Mouse (Mus musculus) limb, embryonic 13.5 days (tissue): ENCODE results near the gene Cdpf1. TPM values are rescaled to one million over a fixed set of nuclear protein-coding genes. Genes with fewer than 3 reads are reported as not detected.

Experiments used
- ATAC-seq: fragments of 200-750 bp; cut with Nextera tagmentation; 2 replicates; pipeline ENCODE4 v1.8.0; 2017; ENCODE audit warnings: low read depth, moderate number of reproducible peaks, moderate TSS enrichment; ENCODE audit not compliant: low FRiP score
- H3K27ac ChIP-seq: fragments of 300-500 bp; sonication (generic); 2 replicates; pipeline ENCODE4 v1.5.1; 2015; ENCODE audit warnings: inconsistent platforms, mild to moderate bottlenecking, moderate library complexity
- H3K27me3 ChIP-seq: fragments of 300-500 bp; sonication (generic); 2 replicates; pipeline ENCODE4 v1.6.1; 2015; ENCODE audit warnings: mild to moderate bottlenecking, inconsistent platforms
- H3K36me3 ChIP-seq: fragments of 300-500 bp; sonication (generic); 2 replicates; pipeline ENCODE4 v1.6.1; 2015; ENCODE audit warnings: inconsistent platforms, mild to moderate bottlenecking, moderate library complexity
- H3K4me1 ChIP-seq: fragments of 300-500 bp; sonication (generic); 2 replicates; pipeline ENCODE4 v1.6.1; 2015; ENCODE audit warnings: inconsistent platforms
- H3K4me2 ChIP-seq: fragments of 300-500 bp; sonication (generic); replicated peaks from 2 replicates; pipeline ENCODE4 v1.6.1; 2015; ENCODE audit warnings: inconsistent platforms, mild to moderate bottlenecking, moderate library complexity
- H3K4me3 ChIP-seq: fragments of 300-500 bp; sonication (generic); 2 replicates; pipeline ENCODE4 v1.5.1; 2015; ENCODE audit warnings: moderate library complexity, mild to moderate bottlenecking, inconsistent platforms
- H3K9ac ChIP-seq: fragments of 300-500 bp; sonication (generic); 2 replicates; pipeline ENCODE4 v1.6.1; 2015; ENCODE audit warnings: mild to moderate bottlenecking, inconsistent platforms
- H3K9me3 ChIP-seq: fragments of 300-500 bp; sonication (generic); 2 replicates; pipeline ENCODE4 v1.6.1; 2016; ENCODE audit warnings: inconsistent platforms
- WGBS: fragments of 180-500 bp; shearing (Covaris S2); methylation state at CpG from one replicate; pipeline ENCODE4 v1.1.7; 2015; 5-methylcytosine and 5-hydroxymethylcytosine counted together
- polyA plus RNA-seq: library from polyadenylated mRNA; unstranded; fragments of >200 nt; fragmentation: Nextera tagmentation; extraction: Ambion mirVana; gene quantifications from 2 replicates; pipeline ENCODE4 v1.2.1, GENCODE M21; 2015

Cdpf1 gene
- polyA plus RNA-seq, 1 experiment from 2014 or later: 27.7 TPM

DNA sequence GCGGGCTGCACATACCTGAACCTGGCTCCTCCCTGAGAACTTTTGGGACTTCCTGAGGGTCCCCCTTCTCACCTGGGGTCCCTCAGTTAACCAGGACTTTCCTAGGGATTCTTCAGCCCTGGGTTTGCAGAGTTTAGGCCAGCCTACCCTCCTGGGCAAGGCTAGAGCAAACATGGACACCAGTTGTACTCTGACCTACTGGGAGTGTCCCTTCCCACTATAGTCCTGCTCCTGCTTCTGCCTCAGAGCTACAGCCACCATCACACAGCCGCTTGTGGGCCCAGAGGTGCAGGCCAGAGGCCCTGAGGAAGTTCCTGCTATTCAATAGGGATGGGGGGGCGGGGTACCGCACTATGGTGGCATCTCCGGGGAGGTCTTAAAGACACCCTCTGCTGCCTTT lies 18.0 kb upstream of the Cdpf1 start:
- Histone ChIP-seq H3K4me3 (no peak overlapping the region), H3K4me1 (peaks cover 15% of the 10 kb centered on the region), H3K27ac (no peak overlapping the region), H3K9me3 (no peaks in the 10 kb centered on the region), H3K27me3 (no peaks in the 10 kb centered on the region), H3K36me3 (no peaks in the 10 kb centered on the region), H3K9ac (no peak overlapping the region; the same call in 1 of the 2 replicates), H3K4me2 (no peak overlapping the region)
- ATAC-seq: no peak
- WGBS: 71% methylated on average over 5 of the region's 5 CpGs

DNA sequence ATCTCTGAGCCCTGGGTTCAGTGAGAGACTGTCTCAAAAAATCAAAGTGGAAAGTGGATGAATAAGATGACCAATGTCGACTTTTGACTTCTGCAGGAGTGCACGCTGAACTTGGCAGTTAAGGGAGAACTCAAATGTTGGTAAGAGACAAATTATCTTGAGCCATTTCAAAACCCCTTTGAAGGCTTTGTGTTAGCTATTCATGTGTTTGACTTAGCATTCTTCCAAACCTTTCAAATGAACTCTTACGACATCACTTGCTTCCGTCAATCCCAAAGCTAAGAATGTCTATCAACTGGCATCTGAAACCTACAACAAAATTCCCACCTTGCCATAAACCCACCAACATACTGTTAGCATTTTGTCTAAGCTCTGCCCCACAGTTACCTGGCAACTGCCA lies 16.6 kb upstream of the Cdpf1 start:
- H3K9me3 ChIP-seq: no peaks in the 10 kb centered on the region
- no peak for ATAC-seq
- H3K9ac ChIP-seq: no peak overlapping the region
- no peak overlapping the region for H3K4me3 ChIP-seq
- H3K4me2 ChIP-seq: no peak overlapping the region
- no peak overlapping the region for H3K27ac ChIP-seq
- 88% methylated on average over 4 of the region's 4 CpGs for WGBS
- peaks cover 14% of the 10 kb centered on the region for H3K4me1 ChIP-seq
- H3K27me3 ChIP-seq: no peaks in the 10 kb centered on the region
- H3K36me3 ChIP-seq: no peaks in the 10 kb centered on the region

DNA sequence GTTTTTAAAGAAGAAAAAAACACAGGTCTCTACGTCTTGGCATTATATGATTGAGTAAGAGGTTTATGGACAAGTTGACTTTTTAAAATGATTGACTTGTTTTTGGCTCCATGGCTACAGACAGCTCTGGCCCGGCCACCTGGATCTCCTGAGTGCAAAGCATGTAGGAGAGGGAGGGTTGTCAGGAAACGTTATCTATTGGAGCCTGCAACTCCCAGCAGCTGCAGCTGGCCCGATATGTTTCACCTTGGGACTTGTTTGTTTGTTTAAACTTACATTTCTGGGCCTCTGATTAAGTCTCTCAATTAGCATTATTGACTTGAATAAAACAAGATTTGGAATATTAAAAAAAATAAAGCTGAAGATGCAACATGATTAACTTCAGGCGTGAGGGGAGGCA lies 15.2 kb upstream of the Cdpf1 start:
- H3K4me1 ChIP-seq: peaks cover 4% of the 10 kb centered on the region; the same call in 1 of the 2 replicates
- peaks cover 6% of the 10 kb centered on the region; the same call in 1 of the 2 replicates for H3K27me3 ChIP-seq
- no peaks in the 10 kb centered on the region for H3K9me3 ChIP-seq
- ATAC-seq: no peak
- H3K9ac ChIP-seq: no peak overlapping the region
- no peak overlapping the region for H3K4me3 ChIP-seq
- no peak overlapping the region for H3K27ac ChIP-seq
- no peaks in the 10 kb centered on the region for H3K36me3 ChIP-seq
- WGBS: 64% methylated on average over 5 of the region's 5 CpGs
- H3K4me2 ChIP-seq: no peak overlapping the region

DNA sequence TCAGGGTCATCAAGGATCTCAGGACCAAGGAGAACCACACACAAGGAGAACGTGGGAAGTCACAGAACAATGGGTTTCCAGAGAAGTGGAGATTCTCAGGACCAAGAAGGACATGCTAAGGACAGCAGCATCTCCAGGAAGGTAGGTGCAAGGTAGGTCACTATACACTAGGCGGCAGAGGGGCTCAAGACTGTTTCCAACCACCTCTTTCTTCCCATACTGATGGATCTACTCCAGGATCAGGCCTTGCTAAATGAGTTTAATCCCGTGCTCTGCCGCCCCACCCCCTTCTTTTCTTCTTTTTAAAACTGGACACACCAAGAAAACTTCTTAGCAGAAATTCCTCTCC lies 10.5 kb upstream of the Cdpf1 start:
- H3K9ac ChIP-seq: peak overlapping the region; percentile 84
- H3K4me1 ChIP-seq: no peaks in the 10 kb centered on the region
- no peak overlapping the region for H3K27ac ChIP-seq
- H3K36me3 ChIP-seq: no peaks in the 10 kb centered on the region
- peaks cover 16% of the 10 kb centered on the region for H3K27me3 ChIP-seq
- 16% methylated on average over 4 of the region's 4 CpGs for WGBS
- ATAC-seq: peak; percentile 44; the same call in 1 of the 2 replicates
- H3K4me3 ChIP-seq: peak overlapping the region; percentile 58
- peak overlapping the region; percentile 96 for H3K4me2 ChIP-seq
- peaks cover 25% of the 10 kb centered on the region for H3K9me3 ChIP-seq

DNA sequence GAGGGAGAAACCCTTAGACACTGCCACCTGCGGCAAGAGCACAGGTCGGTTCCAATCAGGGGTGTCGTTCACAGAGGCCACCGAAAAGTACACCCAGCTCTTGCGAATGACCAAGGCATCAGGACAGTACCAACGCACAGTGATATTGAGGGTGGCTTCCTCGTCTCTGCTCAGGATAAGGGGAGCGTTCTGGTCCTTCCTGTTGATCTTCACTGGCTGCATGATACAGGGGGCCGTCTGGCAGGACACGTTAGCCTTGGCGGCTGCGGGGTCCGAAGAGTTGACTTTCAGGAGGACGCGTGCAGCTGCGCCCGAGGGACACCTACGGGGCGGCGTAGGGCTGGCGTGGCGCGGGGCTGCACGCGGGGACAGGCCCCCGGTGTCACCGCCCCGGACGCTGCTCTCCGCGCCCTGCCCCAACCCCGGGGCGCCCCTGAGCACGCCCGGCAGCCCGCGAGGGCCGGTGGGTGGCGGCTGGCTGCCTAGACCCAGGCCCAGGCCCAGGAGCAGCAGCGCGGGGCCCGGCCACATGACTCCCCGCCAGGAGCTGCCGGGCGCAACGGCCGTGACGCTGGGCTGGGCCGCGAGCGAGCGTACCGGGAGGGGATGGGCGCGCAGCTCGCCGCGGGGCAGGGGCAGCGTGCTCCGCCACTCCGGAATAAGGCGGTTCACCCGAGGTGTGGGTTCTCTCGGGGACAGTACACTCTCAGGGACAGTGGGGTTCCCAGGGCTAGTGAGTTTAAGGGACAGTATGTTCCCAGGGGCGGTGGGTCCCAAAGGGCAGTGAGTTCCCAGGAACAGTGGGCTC lies 9.9 kb upstream of the Cdpf1 start, which contains the start of gene Pkdrej:
Gene Pkdrej, minus strand, starts transcription at position 532 of the 808 bp plus-strand sequence.
- H3K4me3 ChIP-seq: peak within 1 kb of the TSS; percentile 58
- no peak within 1 kb of the TSS for H3K27ac ChIP-seq
- H3K4me1 ChIP-seq: no peaks in the 10 kb centered on the region
- no peaks in the 10 kb centered on the region for H3K36me3 ChIP-seq
- H3K4me2 ChIP-seq: peak within 1 kb of the TSS; percentile 96
- peak within 1 kb of the TSS; percentile 84 for H3K9ac ChIP-seq
- peaks cover 28% of the 10 kb centered on the region for H3K9me3 ChIP-seq
- WGBS: under 1% methylated on average over 65 of the region's 65 CpGs
- peak; percentile 81 for ATAC-seq
- H3K27me3 ChIP-seq: peaks cover 16% of the 10 kb centered on the region

DNA sequence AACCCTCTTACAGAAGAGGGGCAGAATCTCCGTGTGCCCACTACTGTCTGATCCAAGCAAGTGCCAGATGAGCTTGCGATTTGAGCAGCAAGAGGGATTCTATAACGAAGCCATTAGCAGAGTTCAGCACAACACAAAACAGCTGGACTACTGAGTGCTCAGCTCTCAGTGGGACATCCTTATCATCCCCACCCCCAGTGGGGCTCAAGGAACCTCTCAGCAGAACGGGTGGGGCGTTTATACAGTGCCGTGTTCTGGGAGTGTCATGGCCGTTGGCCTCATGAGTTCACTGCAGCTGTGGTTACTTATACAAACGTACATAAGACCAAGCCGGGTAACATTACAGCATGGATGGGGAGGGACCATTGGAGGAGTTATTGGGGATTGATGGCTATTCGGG lies 1.9 kb upstream of the Cdpf1 start:
- Histone ChIP-seq H3K9me3 (peaks cover 16% of the 10 kb centered on the region), H3K4me2 (no peak overlapping the region), H3K27me3 (no peaks in the 10 kb centered on the region), H3K9ac (no peak overlapping the region), H3K4me3 (no peak overlapping the region), H3K27ac (no peak overlapping the region), H3K36me3 (no peaks in the 10 kb centered on the region), H3K4me1 (peaks cover 9% of the 10 kb centered on the region)
- WGBS: 72% methylated on average over 10 of the region's 10 CpGs
- ATAC-seq: no peak

DNA sequence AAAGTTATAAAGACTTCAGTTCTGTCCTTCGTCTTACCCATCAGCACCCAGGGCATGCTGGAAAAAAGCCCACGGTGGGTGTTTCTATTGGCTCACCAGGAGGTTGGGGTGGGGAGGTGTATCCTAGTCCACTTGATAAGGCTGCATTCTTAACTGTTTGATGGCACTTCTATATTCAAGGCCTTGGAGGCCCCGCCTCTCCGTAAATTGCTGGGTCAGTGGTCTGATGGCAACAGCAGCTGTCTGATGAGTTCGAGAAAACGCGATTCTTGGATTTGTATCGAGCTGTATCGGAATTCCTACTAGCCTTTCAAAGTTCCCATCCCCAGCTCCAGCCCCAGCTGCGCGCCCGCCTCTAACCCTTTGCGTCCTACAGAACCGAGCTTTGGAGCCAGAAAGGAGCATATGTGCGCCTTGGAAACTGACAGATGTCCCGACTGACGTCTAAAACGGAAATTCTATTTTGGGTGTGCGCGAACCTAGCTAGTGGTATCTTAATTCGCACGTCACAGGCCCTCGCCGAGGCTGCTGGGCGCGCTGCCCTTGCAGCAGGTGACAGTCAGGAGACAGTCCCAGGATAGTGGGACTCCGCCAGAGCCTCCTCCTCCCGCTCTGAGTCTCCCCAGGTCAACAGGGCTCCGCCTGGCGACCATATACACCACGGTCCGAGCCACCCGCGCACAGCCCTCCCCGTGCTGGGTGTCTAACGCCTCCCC lies 533 bp downstream of the Cdpf1 start:
- WGBS: 5% methylated on average over 36 of the region's 36 CpGs
- no peaks in the 10 kb centered on the region for H3K9me3 ChIP-seq
- peak overlapping the region; percentile 78 for H3K4me3 ChIP-seq
- peak overlapping the region; percentile 83 for H3K9ac ChIP-seq
- peak; percentile 78 for ATAC-seq
- H3K27ac ChIP-seq: peak overlapping the region; percentile 81
- H3K27me3 ChIP-seq: no peaks in the 10 kb centered on the region
- H3K4me2 ChIP-seq: peak overlapping the region; percentile 90
- H3K36me3 ChIP-seq: no peaks in the 10 kb centered on the region
- peaks cover 9% of the 10 kb centered on the region for H3K4me1 ChIP-seq

DNA sequence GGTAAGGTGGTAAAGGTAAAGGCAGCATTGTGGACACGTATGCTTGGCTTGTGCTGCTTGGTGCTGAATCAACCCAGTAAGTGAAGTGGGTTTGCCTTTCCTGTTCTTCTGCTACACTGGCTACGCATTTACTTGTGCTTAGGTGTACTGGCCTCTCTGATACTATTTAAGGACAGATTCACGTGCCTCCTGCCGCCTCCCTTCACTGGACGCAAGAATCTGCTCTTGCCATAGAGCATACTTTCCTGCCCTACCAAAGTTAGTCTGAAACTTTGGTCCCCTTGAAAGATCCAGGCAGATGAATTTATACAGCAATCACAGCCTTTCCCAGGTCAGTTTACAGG lies 1.1 kb downstream of the Cdpf1 start:
- WGBS: 86% methylated on average over 5 of the region's 5 CpGs
- peaks cover 9% of the 10 kb centered on the region for H3K4me1 ChIP-seq
- ATAC-seq: no peak
- no peak overlapping the region for H3K27ac ChIP-seq
- no peaks in the 10 kb centered on the region for H3K27me3 ChIP-seq
- H3K4me2 ChIP-seq: peak overlapping the region; percentile 90
- no peaks in the 10 kb centered on the region for H3K9me3 ChIP-seq
- peak overlapping the region; percentile 78 for H3K4me3 ChIP-seq
- H3K9ac ChIP-seq: peak overlapping the region; percentile 83
- no peaks in the 10 kb centered on the region for H3K36me3 ChIP-seq

DNA sequence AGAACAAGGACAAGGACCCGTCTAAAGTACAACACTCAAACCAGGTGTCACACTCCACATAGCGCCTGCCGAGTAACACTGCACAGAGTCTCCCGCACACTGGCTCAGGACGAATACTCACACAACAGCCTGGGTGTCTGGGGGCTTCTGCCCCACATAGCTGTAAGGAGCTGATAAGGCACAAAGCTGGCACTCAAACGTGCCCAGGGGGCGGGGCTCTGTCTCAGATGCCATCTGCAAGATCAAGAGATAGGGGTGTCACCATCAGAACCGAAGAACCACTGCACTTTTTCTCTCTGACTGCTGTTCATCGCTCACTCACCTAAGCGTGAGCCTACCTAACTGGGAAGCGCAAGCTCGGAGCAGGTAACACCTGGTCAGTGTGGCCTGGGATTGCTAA lies 2.4 kb downstream of the Cdpf1 start:
- H3K9ac ChIP-seq: no peak overlapping the region
- H3K4me2 ChIP-seq: no peak overlapping the region
- H3K27me3 ChIP-seq: no peaks in the 10 kb centered on the region
- peaks cover 9% of the 10 kb centered on the region for H3K4me1 ChIP-seq
- H3K9me3 ChIP-seq: no peaks in the 10 kb centered on the region
- H3K27ac ChIP-seq: no peak overlapping the region
- 85% methylated on average over 12 of the region's 12 CpGs for WGBS
- no peak overlapping the region for H3K4me3 ChIP-seq
- ATAC-seq: no peak
- no peaks in the 10 kb centered on the region for H3K36me3 ChIP-seq

DNA sequence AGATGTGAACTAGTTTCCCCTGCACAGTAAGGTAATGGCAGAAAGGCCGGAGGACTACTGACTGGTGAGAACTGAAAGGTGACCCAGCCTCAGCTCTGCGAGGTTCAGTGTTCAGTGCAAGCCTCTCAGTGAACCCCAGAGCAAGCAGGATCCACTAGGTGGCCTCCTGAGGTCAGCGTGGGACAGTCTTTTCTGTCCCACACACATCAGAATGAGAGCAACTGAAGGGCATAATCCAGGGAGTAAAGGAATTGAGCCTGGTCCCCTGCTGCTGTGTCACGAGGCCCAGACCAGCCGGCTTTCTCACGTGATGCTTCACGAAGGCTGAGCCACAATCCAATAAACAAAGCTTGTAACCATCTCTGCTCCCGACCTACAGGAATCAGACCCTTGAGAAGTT lies 3.1 kb downstream of the Cdpf1 start:
- Histone ChIP-seq H3K27me3 (no peaks in the 10 kb centered on the region), H3K36me3 (no peaks in the 10 kb centered on the region), H3K27ac (no peak overlapping the region), H3K4me1 (peaks cover 9% of the 10 kb centered on the region), H3K9ac (no peak overlapping the region), H3K4me2 (no peak overlapping the region), H3K9me3 (no peaks in the 10 kb centered on the region), H3K4me3 (no peak overlapping the region)
- ATAC-seq: no peak
- WGBS: 56% methylated on average over 8 of the region's 8 CpGs

DNA sequence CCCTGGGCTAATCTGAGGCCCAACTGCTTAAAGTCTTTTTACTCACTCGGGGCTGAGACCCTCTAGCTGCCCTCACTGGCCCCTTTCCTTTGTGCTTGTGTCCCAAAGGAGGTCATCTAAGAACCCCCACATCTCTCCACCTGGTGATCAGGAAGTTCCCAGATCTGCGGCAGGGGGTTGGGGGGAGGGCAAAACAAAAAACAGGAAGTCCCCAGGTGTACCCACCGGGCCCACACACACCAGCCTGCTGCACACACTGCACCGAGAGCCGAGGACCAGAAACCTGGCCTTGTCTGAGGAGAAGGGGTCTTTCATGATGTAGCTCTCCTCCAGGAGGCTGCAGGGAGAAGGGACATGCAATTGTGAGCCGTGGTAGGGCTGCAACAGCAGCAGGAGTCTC lies 3.5 kb downstream of the Cdpf1 start:
- no peaks in the 10 kb centered on the region for H3K27me3 ChIP-seq
- peaks cover 9% of the 10 kb centered on the region for H3K4me1 ChIP-seq
- H3K9ac ChIP-seq: no peak overlapping the region
- H3K9me3 ChIP-seq: no peaks in the 10 kb centered on the region
- H3K4me2 ChIP-seq: no peak overlapping the region
- H3K4me3 ChIP-seq: no peak overlapping the region
- 72% methylated on average over 6 of the region's 6 CpGs for WGBS
- H3K36me3 ChIP-seq: no peaks in the 10 kb centered on the region
- H3K27ac ChIP-seq: no peak overlapping the region
- ATAC-seq: no peak

DNA sequence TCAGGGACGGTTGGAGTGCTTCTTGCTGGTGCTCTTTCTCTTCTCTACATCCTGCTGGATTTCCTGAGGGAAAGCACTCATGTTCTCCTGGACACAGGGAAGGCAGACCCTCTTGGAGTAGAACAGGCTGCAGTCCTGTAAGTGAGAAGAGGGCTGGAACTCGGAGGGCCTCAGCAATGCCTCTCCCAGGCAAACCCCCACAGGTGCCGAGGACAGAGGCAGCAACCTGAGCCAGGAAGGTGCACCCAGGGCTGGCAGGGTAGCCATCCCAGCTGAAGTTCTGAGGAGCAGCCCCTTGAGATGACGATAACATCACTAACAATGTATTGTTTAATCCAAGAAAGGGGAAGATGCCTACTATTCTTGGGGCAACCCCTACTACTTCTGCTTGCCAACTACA lies 4.1 kb downstream of the Cdpf1 start:
- Histone ChIP-seq H3K27ac (no peak overlapping the region), H3K9me3 (no peaks in the 10 kb centered on the region), H3K4me3 (no peak overlapping the region), H3K9ac (no peak overlapping the region), H3K4me2 (no peak overlapping the region), H3K36me3 (no peaks in the 10 kb centered on the region), H3K4me1 (peaks cover 9% of the 10 kb centered on the region), H3K27me3 (no peaks in the 10 kb centered on the region)
- 83% methylated on average over 4 of the region's 4 CpGs for WGBS
- ATAC-seq: no peak
